Comparison of ENCODE assay signal across 9 mouse cellular contexts in the genomic region with DNA sequence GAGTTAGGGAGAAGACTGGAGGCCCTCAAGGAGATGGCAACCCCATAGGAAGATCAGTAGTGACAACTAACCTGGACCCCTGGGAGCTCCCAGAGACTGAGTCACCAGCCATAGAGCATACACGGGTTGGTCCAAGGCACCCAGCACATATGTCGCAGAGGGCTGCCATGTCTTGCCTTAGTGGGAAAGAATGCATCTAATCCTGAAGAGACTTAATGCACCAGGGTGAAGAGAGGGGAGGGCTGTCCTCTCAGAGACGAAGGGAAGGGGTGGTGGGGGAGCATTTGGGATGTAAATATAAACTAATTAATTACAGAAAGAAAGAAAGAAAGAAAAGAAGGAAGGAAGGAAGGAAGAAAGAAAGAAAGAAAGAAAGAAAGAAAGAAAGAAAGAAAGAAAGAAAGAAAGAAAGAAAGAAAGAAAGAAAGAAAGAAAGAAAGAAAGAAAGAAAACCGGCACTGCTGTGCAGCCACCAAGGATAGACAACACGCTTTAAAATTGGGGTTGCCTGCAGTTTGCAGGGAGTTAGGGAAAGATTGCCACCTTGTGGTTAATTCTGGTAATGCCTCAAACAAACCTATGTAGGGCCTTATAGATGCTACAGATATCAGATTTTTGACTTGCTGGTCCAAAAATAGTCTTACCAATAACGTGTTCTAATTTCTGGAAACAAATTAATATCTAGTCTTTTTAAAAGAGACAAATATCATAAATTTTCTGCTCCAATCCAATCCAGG. TPM values are rescaled to one million over a fixed set of nuclear protein-coding genes. Genes with fewer than 3 reads are reported as not detected.
A peak's percentile ranks its signal among the peaks of the same experiment; 100 is the strongest.
DNase-seq lines count a peak whose midpoint lies in the region; ATAC-seq and TF ChIP-seq lines count a peak whose summit lies in the region.
"Had no signal": no experiment of that assay in that cellular context is flagged by ENCODE, and none has a peak within 500 bp of the region (broad histone marks: within the 10 kb centered on the region; RNA-seq: fewer than 3 reads in every experiment).

No protein-coding gene starts in this region.

- H3K36me3 ChIP-seq in E14TG2a.4 (ENCODE audit: insufficient read depth, low read length): no peaks in the 10 kb centered on the region
- H3K36me3 ChIP-seq: limb, embryonic 13.5 days had no signal

- TF ChIP-seq CTCF in E14TG2a.4 (conservative IDR thresholded peaks at IDR 0.05; ENCODE audit: low read length): peak; percentile 76

- DNase-seq in gastrocnemius, adult 18-20 months (ENCODE audit: low spot score): peak; percentile 78
- no peak for DNase-seq in gastrocnemius, postnatal 25 days
- peak; percentile 48 for DNase-seq in cerebellum, adult 9-11 months
- DNase-seq in layer of hippocampus, adult 18-20 months (ENCODE audit: low spot score in 2 of 2): peak; percentile 54 to 90
- peak; percentile 83 for DNase-seq in lung, postnatal 10 days
- peak; percentile 70 for DNase-seq in right cerebral cortex, postnatal 14 days

- peaks cover 3% of the 10 kb centered on the region; the same call in 1 of the 2 replicates for H3K9me3 ChIP-seq in E14TG2a.4 (ENCODE audit: low read length)
- H3K9me3 ChIP-seq: limb, embryonic 13.5 days had no signal

- peaks cover 18% of the 10 kb centered on the region for H3K27me3 ChIP-seq in E14TG2a.4 (ENCODE audit: insufficient read depth, low read length)

- ATAC-seq in frontal cortex, adult (ENCODE audit: low TSS enrichment): peak; percentile 62; the same call in 1 of the 2 replicates

- peaks cover 12% of the 10 kb centered on the region for H3K4me1 ChIP-seq in E14TG2a.4 (replicated peaks; ENCODE audit: low read depth, low read length)

- no peak overlapping the region for H3K4me3 ChIP-seq in E14TG2a.4 (replicated peaks; ENCODE audit: low read length)
- H3K4me3 ChIP-seq: limb, embryonic 13.5 days had no signal

RNA-seq across cellular contexts. Expression of a gene that starts 30.1 kb away (rescaled TPM):
- total RNA-seq in gastrocnemius, adult 18-20 months (2021): 1 to 10 TPM; 2.5 to 3.0 TPM
- total RNA-seq in gastrocnemius, postnatal 25 days (2021): 1 to 10 TPM; 2.4 to 2.8 TPM
- total RNA-seq in layer of hippocampus, adult 18-20 months (2021): 1 to 10 TPM; 2.7 to 2.8 TPM

RNA-seq across cellular contexts. Expression of a gene that starts 34.8 kb away (rescaled TPM):
- total RNA-seq in gastrocnemius, adult 18-20 months (2021): not detected
- total RNA-seq in gastrocnemius, postnatal 25 days (2021): not detected
- not detected for total RNA-seq in layer of hippocampus, adult 18-20 months (2021)
